Mouse (Mus musculus): ENCODE data around the gene Fam227a. TPM values are rescaled to one million over a fixed set of nuclear protein-coding genes. Genes with fewer than 3 reads are reported as not detected.
A peak's percentile ranks its signal among the peaks of the same experiment; 100 is the strongest.

Gene Fam227a
- polyA plus RNA-seq, 1 experiment: 0.74 TPM

DNA sequence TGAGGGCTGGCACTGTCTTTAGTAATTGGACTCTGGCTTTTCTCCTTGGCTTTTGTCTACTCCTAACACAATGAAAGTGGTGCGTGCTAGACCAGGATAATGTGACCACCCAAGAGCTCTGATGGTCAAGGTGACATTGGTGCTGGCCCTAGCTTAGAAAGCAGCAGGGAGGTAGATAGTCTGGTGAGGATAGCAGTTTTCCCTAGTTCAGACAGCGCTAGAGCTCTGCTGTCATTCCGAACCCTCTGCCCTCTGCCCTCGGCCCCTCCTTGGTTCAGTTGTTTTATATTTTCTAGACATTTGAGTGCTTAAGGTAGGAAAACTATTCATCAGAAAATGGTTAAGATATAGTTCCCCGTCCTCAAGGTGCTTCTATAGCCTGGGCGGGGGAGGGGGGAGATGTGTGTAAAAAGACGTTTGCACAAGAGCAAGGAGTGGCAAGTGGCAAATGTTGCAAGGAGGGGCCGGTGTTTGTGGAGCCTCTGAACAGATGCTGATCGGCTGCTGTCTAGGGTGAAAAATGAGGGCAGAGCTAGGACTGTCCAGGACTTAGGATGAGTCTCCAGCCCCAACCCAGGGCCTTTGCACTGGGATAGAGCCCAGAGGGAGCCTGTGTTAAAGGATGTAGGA lies 38.9 kb upstream of the Fam227a start:
- Histone ChIP-seq H3K4me2 (ENCODE audit: low read depth) (no peak overlapping the region), H3K4me3 (no peak overlapping the region), H3K27me3 (ENCODE audit: control insufficient read depth, insufficient read depth, insufficient read length) (no peaks in the 10 kb centered on the region), H3K79me2 (ENCODE audit: control insufficient read depth, insufficient read depth) (peaks cover 55% of the 10 kb centered on the region), H3ac (ENCODE audit: control insufficient read depth, insufficient read length) (no peak overlapping the region), H3K36me3 (ENCODE audit: control insufficient read depth, insufficient read depth) (peaks cover 11% of the 10 kb centered on the region)
- TF ChIP-seq MYOG (IDR thresholded peaks at IDR 0.05; ENCODE audit: control insufficient read depth in 1 of 3, insufficient read depth in 1 of 3, insufficient read length in 2 of 3, low read depth in 2 of 3): peak in 1 of 3 experiments; percentile 27
- no peak for TF ChIP-seq MAX (IDR thresholded peaks at IDR 0.05; ENCODE audit: low read depth)
- no peak for TF ChIP-seq POLR2A (IDR thresholded peaks at IDR 0.05; ENCODE audit: insufficient read length, low read depth)
- no peak for TF ChIP-seq TCF12 (IDR thresholded peaks at IDR 0.05; ENCODE audit: insufficient read depth, poor library complexity, severe bottlenecking)

DNA sequence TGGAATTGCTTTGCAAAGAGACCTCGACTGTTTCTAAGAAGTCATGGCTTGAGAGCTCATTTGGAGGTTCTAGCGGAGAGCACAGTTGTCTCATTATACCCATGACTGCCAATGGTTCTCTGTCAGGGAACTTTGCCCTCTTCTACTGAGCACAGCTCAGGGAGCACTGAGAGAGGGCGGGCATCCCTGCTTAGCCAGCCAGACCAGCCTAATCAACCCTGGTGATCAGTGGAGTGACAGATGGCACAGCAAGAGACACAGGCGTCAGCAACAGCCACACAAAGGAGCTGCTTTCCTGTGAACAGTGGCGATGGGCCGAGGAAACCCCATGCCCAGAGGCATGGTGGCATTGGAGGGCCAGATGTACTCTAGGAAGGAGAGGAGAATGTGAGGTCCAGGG lies 38.3 kb upstream of the Fam227a start:
- Histone ChIP-seq H3K4me2 (ENCODE audit: low read depth) (no peak overlapping the region), H3K36me3 (ENCODE audit: control insufficient read depth, insufficient read depth) (peaks cover 11% of the 10 kb centered on the region), H3K79me2 (ENCODE audit: control insufficient read depth, insufficient read depth) (peaks cover 61% of the 10 kb centered on the region), H3K27me3 (ENCODE audit: control insufficient read depth, insufficient read depth, insufficient read length) (no peaks in the 10 kb centered on the region), H3K4me3 (no peak overlapping the region), H3ac (ENCODE audit: control insufficient read depth, insufficient read length) (no peak overlapping the region)
- TF ChIP-seq CEBPB (IDR thresholded peaks at IDR 0.05; ENCODE audit: insufficient read depth, poor library complexity, severe bottlenecking): no peak
- no peak for TF ChIP-seq POLR2A (IDR thresholded peaks at IDR 0.05; ENCODE audit: insufficient read length, low read depth)
- no peak for TF ChIP-seq TCF12 (IDR thresholded peaks at IDR 0.05; ENCODE audit: insufficient read depth, poor library complexity, severe bottlenecking)
- no peak for TF ChIP-seq E2F4 (IDR thresholded peaks at IDR 0.05; ENCODE audit: insufficient read depth)
- no peak for TF ChIP-seq MYOD1 (IDR thresholded peaks at IDR 0.05; ENCODE audit: control insufficient read depth in 1 of 3, insufficient read length in 2 of 3, low read depth in 2 of 3)
- TF ChIP-seq TCF3 (IDR thresholded peaks at IDR 0.05; ENCODE audit: insufficient read length, low read depth): no peak
- TF ChIP-seq USF1 (IDR thresholded peaks at IDR 0.05; ENCODE audit: low read depth): no peak
- TF ChIP-seq SRF (IDR thresholded peaks at IDR 0.05; ENCODE audit: control insufficient read depth, insufficient read length, low read depth): no peak
- no peak for TF ChIP-seq MYOG (IDR thresholded peaks at IDR 0.05; ENCODE audit: control insufficient read depth in 1 of 3, insufficient read depth in 1 of 3, insufficient read length in 2 of 3, low read depth in 2 of 3)
- TF ChIP-seq POLR2AphosphoS2 (IDR thresholded peaks at IDR 0.05; ENCODE audit: insufficient read length, low read depth): no peak
- no peak for TF ChIP-seq REST (IDR thresholded peaks at IDR 0.05; ENCODE audit: insufficient read depth, insufficient read length)
- TF ChIP-seq MAX (IDR thresholded peaks at IDR 0.05; ENCODE audit: low read depth): no peak

DNA sequence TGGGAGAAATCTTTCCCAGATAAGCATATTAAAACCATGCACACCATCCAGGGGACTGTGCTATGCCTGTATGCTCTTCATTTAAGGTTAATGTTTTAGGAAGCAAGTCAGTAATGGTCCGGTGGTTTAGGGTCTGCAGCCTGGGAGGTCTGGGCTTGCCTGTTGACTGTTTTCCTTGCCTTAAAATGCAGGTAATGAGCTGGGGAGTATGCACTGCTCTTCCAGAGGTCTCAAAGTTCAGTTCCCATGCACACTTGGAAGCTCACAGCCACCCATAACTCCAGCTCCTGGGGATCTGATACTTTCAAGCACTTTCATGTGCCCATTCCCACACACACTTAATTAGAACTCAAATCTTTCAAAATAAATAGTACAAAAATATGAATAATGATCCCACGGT lies 37.8 kb upstream of the Fam227a start:
- Histone ChIP-seq H3K4me3 (no peak overlapping the region), H3K79me2 (ENCODE audit: control insufficient read depth, insufficient read depth) (peaks cover 66% of the 10 kb centered on the region), H3K4me2 (ENCODE audit: low read depth) (no peak overlapping the region), H3ac (ENCODE audit: control insufficient read depth, insufficient read length) (no peak overlapping the region), H3K27me3 (ENCODE audit: control insufficient read depth, insufficient read depth, insufficient read length) (no peaks in the 10 kb centered on the region), H3K36me3 (ENCODE audit: control insufficient read depth, insufficient read depth) (peaks cover 11% of the 10 kb centered on the region)
- TF ChIP-seq POLR2A (IDR thresholded peaks at IDR 0.05; ENCODE audit: insufficient read length, low read depth): no peak

DNA sequence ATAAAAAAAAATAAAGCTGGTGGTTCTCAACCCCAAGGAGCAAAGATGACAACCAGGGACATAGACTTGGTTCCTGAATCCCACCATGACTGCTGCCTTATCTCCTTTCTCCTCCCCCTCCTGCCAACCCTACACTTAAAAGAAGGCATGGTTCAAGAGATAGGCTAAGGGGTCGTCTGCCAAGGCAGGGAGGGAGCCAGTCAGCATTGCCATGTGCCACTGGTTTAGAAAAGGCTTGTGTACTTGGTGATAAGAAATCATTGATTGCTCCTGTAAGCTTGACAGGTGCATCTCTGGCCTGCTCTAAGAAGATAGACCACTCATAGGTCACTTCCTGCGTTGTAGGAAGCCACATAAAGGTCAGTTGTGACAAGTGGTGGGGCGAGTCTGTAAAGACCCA lies 36.8 kb upstream of the Fam227a start:
- no peak overlapping the region for H3K4me2 ChIP-seq (ENCODE audit: low read depth)
- no peak for TF ChIP-seq POLR2A (IDR thresholded peaks at IDR 0.05; ENCODE audit: insufficient read length, low read depth)
- TF ChIP-seq TCF3 (IDR thresholded peaks at IDR 0.05; ENCODE audit: insufficient read length, low read depth): no peak
- no peak for TF ChIP-seq MAX (IDR thresholded peaks at IDR 0.05; ENCODE audit: low read depth)
- TF ChIP-seq POLR2AphosphoS2 (IDR thresholded peaks at IDR 0.05; ENCODE audit: insufficient read length, low read depth): no peak
- TF ChIP-seq MYOD1 (IDR thresholded peaks at IDR 0.05; ENCODE audit: control insufficient read depth in 1 of 3, insufficient read length in 2 of 3, low read depth in 2 of 3): no peak
- TF ChIP-seq MYOG (IDR thresholded peaks at IDR 0.05; ENCODE audit: control insufficient read depth in 1 of 3, insufficient read depth in 1 of 3, insufficient read length in 2 of 3, low read depth in 2 of 3): no peak
- no peak for TF ChIP-seq REST (IDR thresholded peaks at IDR 0.05; ENCODE audit: insufficient read depth, insufficient read length)
- no peak for TF ChIP-seq CEBPB (IDR thresholded peaks at IDR 0.05; ENCODE audit: insufficient read depth, poor library complexity, severe bottlenecking)
- no peak for TF ChIP-seq TCF12 (IDR thresholded peaks at IDR 0.05; ENCODE audit: insufficient read depth, poor library complexity, severe bottlenecking)
- no peak for TF ChIP-seq SRF (IDR thresholded peaks at IDR 0.05; ENCODE audit: control insufficient read depth, insufficient read length, low read depth)
- TF ChIP-seq E2F4 (IDR thresholded peaks at IDR 0.05; ENCODE audit: insufficient read depth): no peak
- no peak for TF ChIP-seq USF1 (IDR thresholded peaks at IDR 0.05; ENCODE audit: low read depth)
- H3K4me3 ChIP-seq: no peak overlapping the region
- H3K79me2 ChIP-seq (ENCODE audit: control insufficient read depth, insufficient read depth): peaks cover 69% of the 10 kb centered on the region
- H3K27me3 ChIP-seq (ENCODE audit: control insufficient read depth, insufficient read depth, insufficient read length): no peaks in the 10 kb centered on the region
- peaks cover 11% of the 10 kb centered on the region for H3K36me3 ChIP-seq (ENCODE audit: control insufficient read depth, insufficient read depth)
- H3ac ChIP-seq (ENCODE audit: control insufficient read depth, insufficient read length): no peak overlapping the region

DNA sequence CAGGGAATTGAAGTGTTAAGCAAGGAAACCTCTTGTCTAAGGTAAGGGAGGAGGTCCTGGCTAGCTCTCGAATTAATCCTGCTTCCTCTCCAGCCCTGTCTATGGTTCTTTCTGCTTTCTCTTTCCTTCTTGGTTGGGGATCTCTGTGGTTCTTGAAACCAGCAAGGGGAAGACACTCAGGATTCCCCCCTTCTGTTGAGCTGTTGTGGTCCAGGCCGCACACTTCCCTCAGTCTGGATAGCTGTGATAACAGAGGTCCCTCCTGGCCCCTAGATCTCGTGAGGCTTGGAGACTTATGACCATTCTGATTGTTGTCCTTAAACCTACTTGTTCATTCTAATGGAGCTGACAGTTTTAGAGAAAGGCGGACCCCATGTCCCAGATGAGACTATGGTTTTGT lies 35.8 kb upstream of the Fam227a start:
- Histone ChIP-seq H3K4me2 (ENCODE audit: low read depth) (no peak overlapping the region), H3ac (ENCODE audit: control insufficient read depth, insufficient read length) (no peak overlapping the region), H3K27me3 (ENCODE audit: control insufficient read depth, insufficient read depth, insufficient read length) (no peaks in the 10 kb centered on the region), H3K79me2 (ENCODE audit: control insufficient read depth, insufficient read depth) (peaks cover 69% of the 10 kb centered on the region), H3K4me3 (no peak overlapping the region), H3K36me3 (ENCODE audit: control insufficient read depth, insufficient read depth) (peaks cover 10% of the 10 kb centered on the region)
- no peak for TF ChIP-seq MYOG (IDR thresholded peaks at IDR 0.05; ENCODE audit: control insufficient read depth in 1 of 3, insufficient read depth in 1 of 3, insufficient read length in 2 of 3, low read depth in 2 of 3)
- TF ChIP-seq POLR2AphosphoS2 (IDR thresholded peaks at IDR 0.05; ENCODE audit: insufficient read length, low read depth): no peak
- TF ChIP-seq MAX (IDR thresholded peaks at IDR 0.05; ENCODE audit: low read depth): no peak
- TF ChIP-seq TCF3 (IDR thresholded peaks at IDR 0.05; ENCODE audit: insufficient read length, low read depth): no peak
- no peak for TF ChIP-seq USF1 (IDR thresholded peaks at IDR 0.05; ENCODE audit: low read depth)
- TF ChIP-seq CEBPB (IDR thresholded peaks at IDR 0.05; ENCODE audit: insufficient read depth, poor library complexity, severe bottlenecking): no peak
- TF ChIP-seq E2F4 (IDR thresholded peaks at IDR 0.05; ENCODE audit: insufficient read depth): no peak
- TF ChIP-seq MYOD1 (IDR thresholded peaks at IDR 0.05; ENCODE audit: control insufficient read depth in 1 of 3, insufficient read length in 2 of 3, low read depth in 2 of 3): no peak
